Mouse (Mus musculus) forebrain, embryonic 16.5 days (tissue): ENCODE data around the gene Cyp27b1. TPM values are rescaled to one million over a fixed set of nuclear protein-coding genes. Genes with fewer than 3 reads are reported as not detected.

ENCODE experiments used
- ATAC-seq: fragments of 200-750 bp; cut with Nextera tagmentation; 2 replicates; pipeline ENCODE4 v1.8.0; 2017; ENCODE audit warnings: mild to moderate bottlenecking, moderate library complexity
- H3K27ac ChIP-seq: fragments of 300-500 bp; sonication (generic); 2 replicates; pipeline ENCODE4 v1.5.1; 2014; ENCODE audit warnings: low read length, control low read depth
- H3K27me3 ChIP-seq: fragments of 300-500 bp; sonication (generic); replicated peaks from 2 replicates; pipeline ENCODE4 v1.6.1; 2014; ENCODE audit warnings: low read length; ENCODE audit not compliant: control insufficient read depth, insufficient read depth
- H3K36me3 ChIP-seq: fragments of 300-500 bp; sonication (generic); 2 replicates; pipeline ENCODE4 v1.6.1; 2014; ENCODE audit not compliant: control insufficient read depth, insufficient read depth
- H3K4me1 ChIP-seq: fragments of 300-500 bp; sonication (generic); replicated peaks from 2 replicates; pipeline ENCODE4 v1.6.1; 2014; ENCODE audit warnings: low read length; ENCODE audit not compliant: control insufficient read depth, insufficient read depth
- H3K4me2 ChIP-seq: fragments of 300-500 bp; sonication (generic); 2 replicates; pipeline ENCODE4 v1.6.1; 2014; ENCODE audit warnings: mild to moderate bottlenecking, low read length, control low read depth
- H3K4me3 ChIP-seq: fragments of 300-500 bp; sonication (generic); replicated peaks from 2 replicates; pipeline ENCODE4 v1.5.1; 2014; ENCODE audit warnings: mild to moderate bottlenecking, low read length, control low read depth
- H3K9ac ChIP-seq: fragments of 300-500 bp; sonication (generic); replicated peaks from 2 replicates; pipeline ENCODE4 v1.6.1; 2014; ENCODE audit warnings: low read depth, low read length, control low read depth
- H3K9me3 ChIP-seq: fragments of 300-500 bp; sonication (generic); 2 replicates; pipeline ENCODE4 v1.6.1; 2016; ENCODE audit warnings: low read length; ENCODE audit not compliant: control insufficient read depth
- WGBS: fragments of 180-500 bp; shearing (Covaris S2); extraction: QIAGEN DNeasy Blood & Tissue Kit; methylation state at CpG from one replicate; pipeline ENCODE4 v1.1.7; 2014; 5-methylcytosine and 5-hydroxymethylcytosine counted together
- polyA plus RNA-seq: library from polyadenylated mRNA; unstranded; fragments of >200 nt; fragmentation: Nextera tagmentation; extraction: Ambion mirVana; gene quantifications from 2 replicates; pipeline ENCODE4 v1.2.1, GENCODE M21; 2015

The Cyp27b1 gene
- polyA plus RNA-seq, 1 experiment from 2014 or later: 0.20 TPM

GRCm38 (mm10) chr10:127030336-127031296 lies 17.4 kb upstream of the Cyp27b1 start, which contains the start of gene Tsfm:
TSS of gene Tsfm (minus strand) at chr10:127030840.
- 6% methylated on average over 53 of the region's 56 CpGs for WGBS
- peak within 1 kb of the TSS; percentile 44 for H3K27ac ChIP-seq
- peak within 1 kb of the TSS; percentile 81 for H3K9ac ChIP-seq
- peak within 1 kb of the TSS; percentile 86 for H3K4me2 ChIP-seq
- no peaks in the 10 kb centered on the region for H3K27me3 ChIP-seq
- peak within 1 kb of the TSS; percentile 82 for H3K4me3 ChIP-seq
- H3K4me1 ChIP-seq: peaks cover 6% of the 10 kb centered on the region
- ATAC-seq: peak; percentile 90
- peaks cover 14% of the 10 kb centered on the region for H3K36me3 ChIP-seq
- H3K9me3 ChIP-seq: no peaks in the 10 kb centered on the region

GRCm38 (mm10) chr10:127033301-127033741 lies 14.7 kb upstream of the Cyp27b1 start:
- no peak for ATAC-seq
- H3K4me2 ChIP-seq: no peak overlapping the region
- no peak overlapping the region for H3K9ac ChIP-seq
- no peak overlapping the region for H3K4me3 ChIP-seq
- H3K27ac ChIP-seq: no peak overlapping the region
- no peaks in the 10 kb centered on the region for H3K36me3 ChIP-seq
- H3K27me3 ChIP-seq: no peaks in the 10 kb centered on the region
- 79% methylated on average over 8 of the region's 8 CpGs for WGBS
- H3K9me3 ChIP-seq: no peaks in the 10 kb centered on the region
- peaks cover 6% of the 10 kb centered on the region for H3K4me1 ChIP-seq

GRCm38 (mm10) chr10:127036273-127036672 lies 11.8 kb upstream of the Cyp27b1 start:
- 80% methylated on average over 12 of the region's 12 CpGs for WGBS

GRCm38 (mm10) chr10:127037641-127038040 lies 10.4 kb upstream of the Cyp27b1 start:
- no peaks in the 10 kb centered on the region for H3K9me3 ChIP-seq
- no peak overlapping the region for H3K4me2 ChIP-seq
- H3K9ac ChIP-seq: no peak overlapping the region
- ATAC-seq: no peak
- H3K4me3 ChIP-seq: no peak overlapping the region
- H3K27ac ChIP-seq: no peak overlapping the region
- H3K4me1 ChIP-seq: peaks cover 10% of the 10 kb centered on the region
- WGBS: 77% methylated on average over 12 of the region's 12 CpGs
- H3K27me3 ChIP-seq: 0 out of 2 replicates have a peak, but pooled peaks cover 2% of the 10 kb centered on the region
- H3K36me3 ChIP-seq: no peaks in the 10 kb centered on the region

More at GRCm38 (mm10) chr10:127036273-127036672, 11.8 kb upstream of the Cyp27b1 start:
- H3K4me1 ChIP-seq: peaks cover 4% of the 10 kb centered on the region
- H3K4me2 ChIP-seq: no peak overlapping the region
- H3K27ac ChIP-seq: no peak overlapping the region
- no peak for ATAC-seq
- H3K9ac ChIP-seq: no peak overlapping the region
- no peaks in the 10 kb centered on the region for H3K36me3 ChIP-seq
- no peak overlapping the region for H3K4me3 ChIP-seq
- no peaks in the 10 kb centered on the region for H3K9me3 ChIP-seq
- 0 out of 2 replicates have a peak, but pooled peaks cover 2% of the 10 kb centered on the region for H3K27me3 ChIP-seq

GRCm38 (mm10) chr10:127040569-127041214 lies 7.4 kb upstream of the Cyp27b1 start:
- Histone ChIP-seq H3K4me2 (peak overlapping the region; percentile 97), H3K9ac (peak overlapping the region; percentile 71), H3K36me3 (no peaks in the 10 kb centered on the region), H3K27ac (no peak overlapping the region), H3K27me3 (0 out of 2 replicates have a peak, but pooled peaks cover 2% of the 10 kb centered on the region), H3K9me3 (no peaks in the 10 kb centered on the region), H3K4me3 (peak overlapping the region; percentile 64), H3K4me1 (peaks cover 12% of the 10 kb centered on the region)
- 2% methylated on average over 20 of the region's 20 CpGs for WGBS
- ATAC-seq: peak; percentile 4; the same call in 1 of the 2 replicates

GRCm38 (mm10) chr10:127041274-127041766 lies 6.7 kb upstream of the Cyp27b1 start, which contains the start of the genes Mettl1 and Eef1akmt3:
TSS of gene Mettl1 (plus strand) at chr10:127041414.
TSS of gene Eef1akmt3 (minus strand) at chr10:127041513.
- Histone ChIP-seq H3K4me1 (peaks cover 12% of the 10 kb centered on the region), H3K4me2 (peak within 1 kb of the TSS; percentile 97), H3K27me3 (0 out of 2 replicates have a peak, but pooled peaks cover 2% of the 10 kb centered on the region), H3K9ac (peak within 1 kb of the TSS; percentile 71), H3K27ac (no peak within 1 kb of the TSS), H3K9me3 (no peaks in the 10 kb centered on the region), H3K36me3 (no peaks in the 10 kb centered on the region), H3K4me3 (peak within 1 kb of the TSS; percentile 64)
- whole genome bisulfite sequencing: under 1% methylated on average over 28 of the region's 28 CpGs
- ATAC-seq: peak; percentile 65

GRCm38 (mm10) chr10:127041774-127042338 lies 6.2 kb upstream of the Cyp27b1 start:
- no peaks in the 10 kb centered on the region for H3K9me3 ChIP-seq
- no peak overlapping the region for H3K27ac ChIP-seq
- peaks cover 12% of the 10 kb centered on the region for H3K4me1 ChIP-seq
- H3K36me3 ChIP-seq: no peaks in the 10 kb centered on the region
- under 1% methylated on average over 44 of the region's 44 CpGs for WGBS
- peak overlapping the region; percentile 71 for H3K9ac ChIP-seq
- peak; percentile 88 for ATAC-seq
- 0 out of 2 replicates have a peak, but pooled peaks cover 2% of the 10 kb centered on the region for H3K27me3 ChIP-seq
- H3K4me2 ChIP-seq: peak overlapping the region; percentile 97
- H3K4me3 ChIP-seq: peak overlapping the region; percentile 64

- Histone ChIP-seq H3K4me3 (peak overlapping the region; percentile 64), H3K27ac (no peak overlapping the region), H3K4me2 (peak overlapping the region; percentile 97), H3K9ac (peak overlapping the region; percentile 71; the same call in 1 of the 2 replicates), H3K9me3 (no peaks in the 10 kb centered on the region), H3K4me1 (peaks cover 12% of the 10 kb centered on the region), H3K27me3 (peaks cover 5% of the 10 kb centered on the region; the same call in 1 of the 2 replicates), H3K36me3 (no peaks in the 10 kb centered on the region)
- WGBS: 19% methylated on average over 5 of the region's 5 CpGs
- ATAC-seq: no peak
These were observed 5.5 kb upstream of the Cyp27b1 start for GRCm38 (mm10) chr10:127042468-127043115.
